Mouse (Mus musculus): ENCODE data around the gene Plcb1.
A peak's percentile ranks its signal among the peaks of the same experiment; 100 is the strongest.

The Plcb1 gene

GRCm38 (mm10) chr2:134838185-134838584, 52.3 kb downstream of the Plcb1 start:
- no peak for DNase-seq (ENCODE audit: low spot score)

DNA sequence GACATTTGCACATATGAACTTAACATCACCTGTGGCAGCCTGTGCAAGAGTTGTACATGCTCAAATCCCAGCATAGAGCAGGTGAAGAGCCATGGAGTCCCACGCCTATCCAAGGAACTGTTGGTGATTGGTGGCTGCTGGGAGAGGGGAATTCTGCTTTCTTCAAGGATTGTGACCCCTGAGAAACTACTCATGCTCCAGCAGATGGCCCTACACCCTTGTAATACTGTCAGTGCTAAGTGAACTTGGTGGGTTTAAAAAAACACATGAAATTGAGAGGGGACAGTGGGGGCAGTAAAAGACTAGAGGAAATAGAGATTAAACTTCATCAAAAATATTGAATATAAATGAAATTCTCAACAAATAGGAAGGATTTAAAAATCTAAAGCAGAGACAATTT, 53.0 kb downstream of the Plcb1 start:
- DNase-seq (ENCODE audit: low spot score) = no peak

DNA sequence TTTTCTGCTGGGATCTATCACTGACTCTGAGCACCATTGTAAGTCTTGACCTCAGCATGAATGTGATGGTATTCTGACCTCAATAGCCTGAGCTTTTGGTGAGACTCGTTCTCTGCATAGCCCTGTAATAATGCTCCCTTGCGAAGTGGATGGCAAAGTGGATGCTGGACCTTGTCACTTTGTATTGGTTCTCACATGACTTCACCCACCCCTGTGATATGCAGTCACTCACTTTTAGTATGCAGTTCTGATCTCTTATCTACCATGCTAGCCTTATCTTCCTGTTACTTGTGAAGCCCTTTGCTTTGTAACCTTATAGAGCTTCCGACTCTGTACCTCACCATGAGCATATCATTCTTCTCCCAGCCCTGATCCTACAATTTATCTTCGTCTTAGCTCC, 57.0 kb downstream of the Plcb1 start:
- no peak for DNase-seq (ENCODE audit: low spot score)

DNA sequence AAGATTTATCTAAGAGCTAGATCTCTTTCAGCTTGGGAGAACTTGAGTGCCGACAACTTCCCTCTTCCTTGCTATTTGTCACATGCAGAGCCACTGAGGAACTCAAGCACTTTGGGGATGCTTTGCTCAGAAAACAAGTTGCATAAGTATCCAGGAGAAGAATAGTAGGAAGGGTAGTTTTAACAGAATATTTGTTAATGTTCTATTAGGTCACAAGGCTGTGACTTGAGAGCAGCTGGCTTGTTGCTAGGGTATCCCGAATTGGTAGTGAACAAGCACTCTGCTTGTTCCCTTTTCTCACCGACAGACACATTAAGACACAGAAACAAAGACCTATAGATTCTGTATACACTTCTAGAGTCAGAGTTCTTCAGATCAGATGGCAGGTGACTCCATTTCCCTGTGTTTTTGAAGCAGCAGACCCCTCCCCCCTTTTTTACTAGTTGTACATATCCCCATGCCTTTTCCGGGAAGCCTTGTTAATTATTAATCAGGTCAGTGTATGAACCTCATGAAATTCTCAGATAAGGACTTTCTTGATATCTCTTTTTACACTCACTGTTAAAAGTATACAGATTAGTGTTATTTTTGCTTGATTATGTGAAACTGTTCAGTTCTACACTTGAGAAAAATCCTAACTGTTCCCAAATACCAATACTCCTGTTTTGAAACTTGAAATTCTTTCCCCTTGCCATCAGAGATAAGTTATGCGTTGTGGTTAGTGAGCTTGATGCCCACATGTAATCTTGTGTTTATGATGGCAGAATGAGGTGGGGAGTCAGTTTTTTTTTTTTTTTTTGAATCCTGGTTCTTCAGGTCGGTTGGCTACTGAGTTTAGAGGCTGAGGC, 58.7 kb downstream of the Plcb1 start:
- no peak for DNase-seq (ENCODE audit: low spot score)

- DNase-seq (ENCODE audit: low spot score) = no peak
Measured at GRCm38 (mm10) chr2:134845239-134845738, 59.4 kb downstream of the Plcb1 start.

DNA sequence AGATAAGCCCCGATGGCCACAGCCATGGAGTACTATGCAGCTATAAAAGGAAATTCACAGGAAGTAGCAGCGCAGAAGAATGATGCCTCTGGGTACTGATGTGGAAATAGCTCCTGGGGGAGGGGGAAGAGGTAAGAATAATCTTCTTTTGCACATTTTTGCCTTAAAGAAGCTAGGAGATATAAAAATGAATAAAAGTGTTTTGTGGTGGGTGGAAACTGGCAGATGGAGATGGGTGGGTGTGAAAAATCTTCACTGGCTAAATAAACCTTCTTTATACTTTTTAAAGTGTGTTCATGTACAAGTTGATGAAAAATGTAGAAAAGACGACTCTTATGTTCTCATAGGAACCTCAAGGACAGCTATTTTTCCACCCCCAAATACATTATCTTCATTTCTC, 60.7 kb downstream of the Plcb1 start:
- DNase-seq (ENCODE audit: low spot score) = peak; percentile 74

DNA sequence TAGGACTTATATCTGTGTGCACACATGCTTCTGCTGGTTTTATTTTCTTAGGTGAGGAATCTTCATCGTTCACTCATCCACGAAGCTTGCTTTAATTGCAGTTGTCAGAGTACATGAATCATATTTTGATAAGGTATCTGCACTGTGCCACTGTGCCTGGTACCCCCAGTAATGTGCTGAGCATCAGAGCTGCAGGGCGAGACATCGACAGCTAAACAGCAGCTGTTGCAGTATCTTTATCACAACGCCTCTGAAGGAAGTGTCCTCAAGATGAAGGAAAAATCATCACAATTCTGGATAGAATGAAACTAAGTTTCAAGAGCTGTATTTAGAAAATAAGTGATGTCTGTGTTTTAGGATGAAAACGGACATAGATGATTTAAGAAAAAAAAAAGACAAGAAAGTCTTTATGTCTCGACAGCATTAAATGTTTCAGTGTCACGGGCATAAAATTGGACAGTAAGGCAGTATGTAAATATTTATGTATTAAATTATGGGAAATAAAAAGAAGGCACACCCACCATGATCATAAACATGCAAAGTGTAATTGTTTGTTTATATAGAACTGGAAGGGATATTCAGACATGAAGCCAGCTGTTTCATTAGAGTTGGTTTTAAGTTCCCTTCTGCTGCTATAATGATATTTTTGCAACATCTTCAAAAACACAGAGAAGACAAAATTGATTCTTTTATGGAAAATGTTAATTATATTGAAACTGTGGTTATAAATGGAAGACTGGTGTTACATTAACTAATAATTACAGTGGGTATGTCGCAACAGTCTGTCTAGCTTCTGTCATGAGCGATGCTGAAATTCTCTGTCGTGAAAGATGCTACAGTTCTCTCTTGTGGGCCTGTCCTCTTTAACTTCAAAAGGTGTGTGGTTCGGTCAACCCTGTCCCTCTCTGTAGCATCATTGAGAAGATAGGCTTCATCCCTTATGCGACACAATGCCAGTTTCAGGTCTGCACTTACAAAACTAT, 65.6 kb downstream of the Plcb1 start:
- DNase-seq (ENCODE audit: low spot score) = no peak

GRCm38 (mm10) chr2:134856239-134856638, 70.4 kb downstream of the Plcb1 start:
- no peak for DNase-seq (ENCODE audit: low spot score)

DNA sequence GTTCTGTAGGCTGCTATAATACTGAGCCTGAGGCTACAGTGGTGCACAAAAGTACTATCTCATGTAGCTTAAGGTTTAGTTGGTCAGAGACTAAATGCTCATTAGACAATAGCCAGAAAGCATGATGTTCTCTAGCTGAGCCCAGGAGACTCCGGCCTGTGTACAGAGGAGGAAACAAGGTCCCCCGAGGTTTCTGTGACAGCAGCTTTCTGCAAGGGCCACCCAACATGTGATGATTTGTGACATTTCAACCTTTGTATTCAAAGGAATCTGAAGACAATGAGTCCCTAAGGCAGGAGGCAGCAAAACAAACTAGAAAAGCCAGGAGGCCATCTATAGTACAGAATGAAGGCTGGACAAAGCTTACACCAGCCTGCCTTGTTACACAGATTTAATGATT, 70.8 kb downstream of the Plcb1 start:
- no peak for DNase-seq (ENCODE audit: low spot score)

GRCm38 (mm10) chr2:134864985-134865645, 79.2 kb downstream of the Plcb1 start:
- no peak for DNase-seq (ENCODE audit: low spot score)

DNA sequence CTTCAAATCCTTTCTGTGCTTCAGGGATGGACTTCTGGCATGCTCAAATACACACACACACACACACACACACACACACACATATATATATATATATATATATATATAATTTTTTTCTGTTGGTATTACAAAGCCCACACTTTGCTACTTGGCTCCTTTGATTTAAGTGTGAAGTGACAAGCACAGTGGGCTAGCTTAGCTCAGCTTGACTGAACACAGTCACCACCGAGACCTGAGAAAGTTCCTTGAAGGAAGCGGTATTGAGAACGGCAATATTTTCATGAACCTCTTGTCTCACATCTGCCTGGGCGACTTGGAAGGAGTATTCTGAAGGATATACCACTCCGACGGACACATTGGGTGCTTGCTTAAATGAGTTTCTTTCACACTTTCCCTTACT, 81.5 kb downstream of the Plcb1 start:
- no peak for DNase-seq (ENCODE audit: low spot score)

DNA sequence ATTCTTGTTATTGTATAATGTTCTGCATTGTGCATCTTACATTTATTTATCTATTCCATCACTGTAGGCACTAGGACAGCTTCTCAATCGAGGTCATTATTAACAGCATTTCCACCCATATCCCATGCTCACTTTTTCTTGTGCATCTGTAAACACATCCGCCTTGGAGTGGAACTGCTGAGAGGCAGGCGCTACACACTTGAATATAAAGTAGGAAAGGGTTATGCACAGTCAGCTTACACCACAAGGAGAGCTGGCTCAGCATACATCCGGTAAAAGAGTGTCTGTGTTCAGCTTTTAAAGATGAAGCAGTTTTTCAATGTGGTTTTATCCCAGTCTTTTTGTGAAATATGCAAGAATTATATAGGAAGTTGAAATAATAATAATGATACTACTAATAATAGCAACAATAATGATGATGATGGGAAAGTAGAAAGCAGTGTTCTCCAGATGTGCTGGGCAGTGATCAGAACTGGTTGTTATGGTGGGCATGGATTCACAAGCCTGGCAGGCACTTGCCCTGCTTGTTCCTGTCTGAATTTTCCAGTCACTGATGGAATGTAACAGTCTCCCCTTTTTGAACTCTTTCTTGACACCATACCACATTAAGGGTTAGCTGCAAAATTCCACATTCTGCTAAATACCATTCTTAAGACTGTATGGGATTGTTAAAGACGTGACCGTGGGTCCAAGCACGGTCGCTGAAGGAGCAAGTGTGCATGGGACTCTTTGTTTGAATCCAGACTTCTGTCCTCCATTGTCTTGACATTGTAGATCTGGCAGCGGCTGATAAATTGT, 86.0 kb downstream of the Plcb1 start:
- DNase-seq (ENCODE audit: low spot score) = no peak

DNA sequence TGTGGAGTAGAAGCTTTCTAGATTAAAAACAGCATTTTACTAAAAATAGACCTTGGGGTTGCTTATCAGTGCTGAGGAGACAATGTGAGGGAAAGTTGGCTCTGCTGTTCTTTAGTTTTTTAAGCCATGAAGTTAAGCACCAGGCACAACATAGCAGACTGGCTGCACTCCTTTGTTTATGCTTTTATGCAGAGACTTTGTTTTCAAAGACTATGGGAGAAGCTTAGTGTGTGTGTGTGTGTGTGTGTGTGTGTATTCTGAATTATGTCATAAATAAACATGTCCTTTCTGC, 86.6 kb downstream of the Plcb1 start:
- DNase-seq (ENCODE audit: low spot score) = no peak

- no peak for DNase-seq (ENCODE audit: low spot score)
Measured at GRCm38 (mm10) chr2:134877148-134877547, 91.3 kb downstream of the Plcb1 start.

GRCm38 (mm10) chr2:134891207-134891606, 105.3 kb downstream of the Plcb1 start:
- DNase-seq (ENCODE audit: low spot score) = no peak

DNA sequence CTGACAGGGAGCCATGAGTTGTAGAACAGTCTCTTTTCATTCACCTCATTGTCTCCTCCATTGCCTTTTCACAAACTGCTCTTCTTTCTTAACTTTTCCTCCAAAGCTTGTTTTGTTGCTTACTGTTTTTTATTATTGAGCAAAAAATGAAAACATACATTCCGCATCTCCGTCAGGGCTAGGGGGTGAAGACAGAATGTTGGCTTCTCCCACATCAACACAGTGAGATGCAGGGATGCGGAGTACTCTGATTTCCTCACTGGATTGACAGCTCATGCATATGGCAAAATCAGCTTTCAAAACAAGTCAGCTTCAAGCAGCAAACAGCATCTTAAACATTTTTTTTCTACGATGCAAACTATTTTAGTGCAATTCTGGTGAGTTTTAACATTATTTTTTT, 108.9 kb downstream of the Plcb1 start:
- DNase-seq (ENCODE audit: low spot score) = no peak

GRCm38 (mm10) chr2:134896196-134896595, 110.3 kb downstream of the Plcb1 start:
- DNase-seq (ENCODE audit: low spot score) = no peak

DNA sequence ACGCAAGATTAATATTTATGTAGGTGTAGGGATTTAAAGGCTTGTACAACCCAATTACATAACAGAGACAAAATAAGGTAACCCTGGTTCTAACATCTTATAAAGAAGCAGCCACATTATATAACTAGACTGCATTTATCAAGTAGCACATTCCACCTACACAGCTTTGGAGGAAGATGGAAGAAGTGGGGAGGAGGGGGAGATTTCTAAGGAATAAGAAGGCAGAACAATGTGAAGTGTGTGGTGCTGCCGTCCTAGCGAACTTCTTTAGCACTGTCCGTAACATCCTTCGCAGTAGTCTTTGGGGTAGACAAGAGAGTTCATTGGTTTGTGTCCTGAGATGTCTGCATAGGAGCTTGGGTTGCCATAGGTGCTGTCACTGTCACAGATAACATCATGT, 111.2 kb downstream of the Plcb1 start:
- DNase-seq (ENCODE audit: low spot score) = peak; percentile 67

DNA sequence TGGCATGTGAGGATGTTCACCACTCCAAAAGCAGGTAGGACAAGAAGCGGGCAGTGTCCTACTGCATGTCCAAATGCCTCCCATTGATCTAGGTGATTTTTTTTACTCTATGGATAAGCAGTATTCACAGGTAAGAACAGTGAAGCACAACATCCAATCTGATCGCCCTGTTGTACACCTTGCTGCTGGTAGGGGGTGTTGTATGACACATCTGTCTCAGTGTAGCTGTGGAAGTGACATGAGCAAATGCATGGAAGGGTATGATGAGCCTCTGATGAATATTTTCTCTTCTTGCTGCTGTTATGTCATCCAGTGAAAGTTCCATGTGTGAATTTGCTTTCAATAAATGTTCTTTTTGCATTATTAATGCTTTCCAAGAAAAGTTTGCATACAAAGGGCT, 115.7 kb downstream of the Plcb1 start:
- no peak for DNase-seq (ENCODE audit: low spot score)

DNA sequence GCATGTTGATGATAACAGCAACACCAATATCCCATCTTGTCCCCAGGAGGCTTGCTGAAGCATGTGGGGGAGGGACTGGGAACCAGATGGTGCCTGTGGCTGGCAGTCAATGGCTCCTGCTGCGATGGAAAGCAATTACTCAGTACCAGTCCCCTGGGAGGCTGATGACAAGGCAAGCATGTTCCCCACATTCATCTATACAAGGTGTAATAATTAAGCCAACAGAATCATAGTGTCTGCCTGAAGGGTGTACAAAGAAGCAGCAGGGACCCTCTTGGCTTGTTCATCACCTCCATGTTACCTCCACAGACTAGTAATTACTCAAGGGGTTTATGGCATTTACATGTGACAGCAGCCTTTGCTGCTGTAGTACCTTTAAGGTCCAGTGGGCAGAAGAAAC, 125.0 kb downstream of the Plcb1 start:
- DNase-seq (ENCODE audit: low spot score) = no peak

GRCm38 (mm10) chr2:134911360-134911759, 125.5 kb downstream of the Plcb1 start:
- DNase-seq (ENCODE audit: low spot score) = no peak

DNA sequence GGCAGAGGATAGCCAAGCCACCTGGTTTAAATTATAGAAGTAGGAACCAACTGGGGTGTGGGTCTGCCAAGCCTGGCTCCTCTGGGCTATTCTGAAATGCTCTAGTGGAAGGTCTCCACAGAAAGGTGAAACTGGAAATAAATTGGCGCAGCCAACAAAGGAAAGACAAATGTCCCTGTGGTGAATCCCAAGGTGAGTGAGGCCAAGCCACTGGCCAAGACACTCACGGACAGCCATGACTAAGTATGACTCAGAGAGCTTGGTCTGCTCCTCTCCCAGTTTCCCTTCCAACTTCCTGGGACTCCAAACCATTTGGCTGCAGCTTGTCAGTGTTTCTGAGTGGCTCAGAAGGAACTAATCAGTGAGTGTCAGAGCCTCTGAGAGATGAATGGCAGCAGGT, 126.7 kb downstream of the Plcb1 start:
- DNase-seq (ENCODE audit: low spot score) = no peak

Data from left cerebral cortex, adult 11 months (tissue).